Mouse (Mus musculus): ENCODE measurements around the gene C330007P06Rik.

C330007P06Rik gene

DNA sequence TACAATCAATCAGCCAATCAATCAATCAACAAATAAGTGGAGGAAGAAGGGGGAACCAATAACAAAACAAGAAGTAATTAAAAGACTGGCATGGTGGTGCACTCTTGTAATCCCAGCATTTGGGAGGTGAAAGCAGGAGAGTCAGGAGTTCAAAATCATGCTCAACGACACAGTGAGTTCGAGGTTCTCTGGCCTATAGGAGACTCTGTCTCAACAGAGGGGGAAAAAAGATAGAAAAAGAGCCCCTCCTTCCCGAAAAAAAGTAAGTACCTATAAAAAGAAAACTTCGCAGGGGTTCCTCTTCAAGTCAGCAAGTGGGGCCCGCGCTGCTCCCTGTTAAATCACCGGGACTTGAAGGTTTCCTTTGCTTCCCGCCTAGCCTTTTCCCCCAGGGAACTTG, at the start of gene C330007P06Rik, which contains the start of gene Ube2a:
Gene C330007P06Rik, minus strand, starts transcription at position 347 of the 400 bp plus-strand sequence.
Gene Ube2a, plus strand, starts transcription at position 136 of the 400 bp plus-strand sequence.
- no peak for DNase-seq

- DNase-seq, result no peak
Measured at GRCm38 (mm10) chrX:36921346-36921745, 47.4 kb upstream of the C330007P06Rik start.

DNA sequence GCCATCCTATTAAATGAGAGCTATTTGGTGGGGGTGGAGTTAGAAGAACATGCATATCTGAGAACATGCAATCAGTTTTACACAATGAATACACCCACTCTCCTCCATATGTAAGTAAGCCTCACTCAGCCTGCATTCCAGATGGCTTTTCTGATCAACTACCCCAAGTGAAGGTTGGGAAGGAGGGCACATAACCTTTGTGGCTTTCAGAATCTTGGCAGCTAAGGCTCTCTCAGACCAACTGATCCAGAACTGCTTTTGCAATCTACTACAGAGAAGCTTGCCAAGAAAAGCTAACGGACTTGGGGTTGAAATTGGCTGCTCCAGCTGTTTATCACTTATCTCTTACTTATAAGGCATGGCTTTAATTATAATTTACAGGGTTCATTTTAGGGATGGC, 43.8 kb upstream of the C330007P06Rik start:
- DNase-seq, result no peak

DNA sequence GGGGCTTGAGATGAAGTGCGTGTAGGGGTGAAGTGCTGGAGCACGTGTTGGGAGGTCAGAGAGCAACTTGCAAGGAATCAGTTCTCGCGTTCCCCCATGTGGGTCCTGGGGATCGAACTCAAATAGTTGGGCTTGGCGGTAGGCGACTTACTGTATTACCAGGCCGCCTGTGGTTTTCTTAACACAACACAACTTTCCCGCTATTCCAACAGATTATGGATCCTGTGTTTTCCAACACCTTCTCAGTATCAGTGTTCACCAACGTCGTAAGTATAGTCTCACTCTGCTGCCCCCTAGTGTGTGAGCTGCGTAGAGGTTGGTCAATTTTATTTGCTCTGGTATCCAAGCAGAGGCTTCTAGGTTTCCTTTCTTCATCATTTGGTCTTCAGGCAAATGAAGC, 37.4 kb upstream of the C330007P06Rik start:
- peak; percentile 73 for DNase-seq

DNA sequence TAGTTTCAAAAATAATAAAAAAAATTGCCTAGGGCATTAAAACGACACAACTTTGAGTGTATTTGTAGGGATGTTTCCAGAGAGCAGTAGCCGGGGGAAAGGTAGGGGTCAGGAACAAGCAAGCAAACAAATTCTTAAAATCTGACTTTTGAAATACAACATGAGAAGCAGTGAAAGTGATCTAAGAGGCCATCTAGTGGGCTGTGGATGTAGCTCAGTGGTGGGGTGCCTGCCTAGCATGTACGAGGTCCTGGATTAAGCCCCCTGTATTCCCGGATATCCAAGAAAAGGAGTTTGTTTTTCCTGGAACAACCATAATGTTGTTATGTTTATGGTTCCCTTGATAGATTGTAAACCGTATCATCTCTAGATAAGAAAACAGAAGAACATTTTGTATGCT, 32.6 kb upstream of the C330007P06Rik start:
- DNase-seq, result no peak

DNA sequence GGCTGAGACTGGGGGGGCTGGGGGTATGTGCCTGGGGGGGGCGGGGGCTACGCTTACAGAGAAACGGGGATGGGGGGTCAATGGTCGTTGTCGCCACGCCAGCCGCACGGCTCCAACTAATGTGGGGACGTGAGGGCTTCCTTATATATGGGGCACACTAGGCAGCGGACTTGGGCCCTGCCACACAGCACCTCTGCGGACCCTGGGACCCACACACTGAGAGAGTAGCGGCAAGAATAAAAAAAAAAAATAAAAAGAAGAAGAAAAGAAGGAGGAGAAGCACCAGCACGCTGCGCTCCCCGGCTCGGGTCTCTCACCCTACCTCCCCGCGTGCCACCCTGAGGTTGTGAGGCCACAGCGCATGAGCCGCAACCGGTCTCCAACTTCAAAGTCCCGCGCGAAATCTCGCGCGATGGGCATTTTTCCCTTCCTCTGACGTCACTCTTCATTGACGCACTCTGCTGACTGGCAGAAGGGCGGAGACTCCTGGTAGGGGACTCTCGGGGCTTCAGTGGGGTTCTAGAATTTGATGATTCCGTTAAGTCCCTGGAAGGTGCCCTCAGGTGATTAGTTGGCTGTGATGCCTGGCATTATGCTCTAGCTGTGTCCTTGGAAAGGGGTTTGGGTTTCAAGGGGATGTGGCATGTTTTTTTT, 29.3 kb upstream of the C330007P06Rik start:
- DNase-seq, result peak; percentile 91

DNA sequence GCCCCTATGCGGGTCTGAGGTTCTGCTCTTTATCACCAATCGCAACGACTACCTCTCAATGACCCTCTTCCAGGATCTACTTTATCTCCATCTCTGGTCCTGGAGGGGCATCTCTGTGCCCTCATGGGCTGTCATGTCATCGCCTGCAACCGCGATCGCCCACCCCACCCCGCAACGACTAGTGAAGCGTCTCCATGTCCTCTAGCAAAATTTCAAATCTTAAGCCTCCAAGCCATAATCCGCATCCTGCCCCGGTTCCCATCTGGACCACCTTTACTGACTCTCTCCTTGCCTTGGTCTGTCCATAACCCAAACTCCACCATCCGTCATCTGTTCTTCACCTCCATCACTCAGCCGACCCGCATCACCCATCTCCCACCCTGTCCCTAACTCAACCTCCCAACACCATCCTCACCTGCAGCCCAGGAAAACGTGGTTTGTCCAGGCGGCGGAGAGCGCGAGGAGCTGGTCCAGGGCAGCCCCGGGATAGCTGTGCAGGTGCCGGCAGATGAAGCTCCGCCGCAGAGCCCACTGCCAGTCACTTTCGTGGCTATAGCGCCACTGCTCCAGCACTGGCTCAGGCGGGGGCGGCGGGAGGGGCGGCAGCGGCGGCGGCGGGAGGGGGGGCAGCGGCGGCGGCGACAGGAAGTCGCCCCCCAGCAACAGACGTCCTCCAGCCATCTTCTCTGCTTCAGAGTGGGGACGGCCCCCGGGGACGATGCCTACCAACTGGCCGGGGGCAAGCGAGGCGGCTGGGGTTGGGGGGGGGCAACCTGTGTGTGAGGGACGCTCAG, 28.6 kb upstream of the C330007P06Rik start, which contains the start of gene Nkrf:
Gene Nkrf, minus strand, starts transcription at position 579 of the 794 bp plus-strand sequence.
- DNase-seq, result peak; percentile 66

- DNase-seq, result no peak
Measured at GRCm38 (mm10) chrX:36901655-36902054, 27.7 kb upstream of the C330007P06Rik start.

DNA sequence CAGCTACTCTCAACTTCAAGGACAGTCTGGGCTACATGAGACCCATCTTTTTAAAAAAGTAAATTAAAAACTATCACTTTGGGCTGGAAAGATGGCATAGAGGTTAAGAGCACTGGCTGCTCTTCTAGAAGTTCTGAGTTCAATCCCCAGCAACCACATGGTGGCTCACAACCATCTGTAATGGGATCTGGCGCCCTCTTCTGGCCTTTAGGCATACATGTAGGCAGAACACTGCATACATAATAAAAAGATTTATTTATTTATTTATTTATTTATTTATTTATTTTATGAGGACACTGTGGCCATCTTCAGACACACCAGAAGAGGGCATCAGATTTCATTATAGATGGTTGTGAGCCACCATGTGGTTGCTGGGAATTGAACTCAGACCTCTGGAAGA, 25.0 kb upstream of the C330007P06Rik start:
- DNase-seq, result peak; percentile 38

DNA sequence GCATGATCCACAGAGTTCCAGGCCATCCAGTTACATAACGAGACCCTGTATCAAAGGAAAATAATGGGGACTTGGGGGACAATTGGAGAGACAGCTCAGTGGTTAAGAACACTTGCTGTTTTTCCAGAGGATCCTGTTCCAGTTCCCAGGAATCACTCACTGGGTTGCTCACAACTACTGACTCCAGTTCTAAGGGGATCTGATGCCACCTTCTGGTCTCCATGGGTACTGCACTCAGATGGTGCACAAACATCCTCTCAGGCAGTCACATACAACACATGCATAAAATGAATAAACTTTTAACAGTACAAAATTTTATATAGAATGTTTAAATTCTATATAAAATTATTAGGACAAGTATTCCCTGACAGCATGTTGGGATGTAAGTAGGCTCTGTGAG, 10.8 kb upstream of the C330007P06Rik start:
- DNase-seq, result peak; percentile 57

GRCm38 (mm10) chrX:36874704-36875128, 805 bp upstream of the C330007P06Rik start:
- DNase-seq, result no peak

- peak; percentile 94 for DNase-seq
Measured at GRCm38 (mm10) chrX:36874178-36874696, 326 bp upstream of the C330007P06Rik start.

- DNase-seq, result no peak
Measured at GRCm38 (mm10) chrX:36870372-36870771, 3.5 kb downstream of the C330007P06Rik start.

DNA sequence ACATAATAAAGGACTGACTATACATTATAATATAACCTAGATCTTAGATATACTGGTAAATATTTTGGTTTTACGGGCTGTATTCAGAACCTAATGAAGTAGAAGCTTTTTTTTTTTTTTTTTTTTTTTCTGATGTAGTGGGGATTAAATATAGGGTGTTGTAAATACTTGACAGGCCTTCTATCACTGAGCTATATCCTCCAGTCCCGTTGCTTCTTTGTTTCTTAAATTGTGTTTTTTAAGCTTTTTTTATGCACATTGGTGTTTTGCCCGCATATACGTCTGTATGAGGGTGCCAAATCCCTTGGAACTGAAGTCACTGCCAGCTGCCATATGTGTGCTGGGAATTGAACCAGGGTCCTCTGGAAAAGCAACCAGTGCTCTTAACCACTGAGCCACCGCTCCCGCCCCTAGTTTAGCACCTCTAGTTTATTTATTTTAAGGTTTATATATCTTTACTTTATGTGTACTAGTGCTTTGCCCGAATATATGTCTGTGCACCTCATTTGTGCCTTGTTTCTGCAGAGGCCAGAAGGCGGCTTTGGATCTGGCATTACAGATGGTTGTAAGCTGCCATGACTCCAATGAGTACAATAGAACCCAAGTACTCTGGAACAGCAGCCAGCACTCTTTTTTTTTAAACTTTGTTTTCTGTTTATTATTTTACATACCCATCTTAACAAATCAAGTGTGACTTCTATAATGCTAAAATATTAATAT, 9.1 kb downstream of the C330007P06Rik start:
- peak; percentile 8 for DNase-seq

GRCm38 (mm10) chrX:36863766-36864608, 9.9 kb downstream of the C330007P06Rik start:
- peak; percentile 80 for DNase-seq

- no peak for DNase-seq
Measured at GRCm38 (mm10) chrX:36852631-36853030, 21.3 kb downstream of the C330007P06Rik start.

- DNase-seq, result no peak
Measured at GRCm38 (mm10) chrX:36847152-36847551, 26.8 kb downstream of the C330007P06Rik start.

GRCm38 (mm10) chrX:36843346-36843990, 30.4 kb downstream of the C330007P06Rik start:
- no peak for DNase-seq

GRCm38 (mm10) chrX:36841698-36842097, 32.2 kb downstream of the C330007P06Rik start:
- DNase-seq, result no peak

- DNase-seq, result no peak
Measured at GRCm38 (mm10) chrX:36839391-36839790, 34.5 kb downstream of the C330007P06Rik start.

DNA sequence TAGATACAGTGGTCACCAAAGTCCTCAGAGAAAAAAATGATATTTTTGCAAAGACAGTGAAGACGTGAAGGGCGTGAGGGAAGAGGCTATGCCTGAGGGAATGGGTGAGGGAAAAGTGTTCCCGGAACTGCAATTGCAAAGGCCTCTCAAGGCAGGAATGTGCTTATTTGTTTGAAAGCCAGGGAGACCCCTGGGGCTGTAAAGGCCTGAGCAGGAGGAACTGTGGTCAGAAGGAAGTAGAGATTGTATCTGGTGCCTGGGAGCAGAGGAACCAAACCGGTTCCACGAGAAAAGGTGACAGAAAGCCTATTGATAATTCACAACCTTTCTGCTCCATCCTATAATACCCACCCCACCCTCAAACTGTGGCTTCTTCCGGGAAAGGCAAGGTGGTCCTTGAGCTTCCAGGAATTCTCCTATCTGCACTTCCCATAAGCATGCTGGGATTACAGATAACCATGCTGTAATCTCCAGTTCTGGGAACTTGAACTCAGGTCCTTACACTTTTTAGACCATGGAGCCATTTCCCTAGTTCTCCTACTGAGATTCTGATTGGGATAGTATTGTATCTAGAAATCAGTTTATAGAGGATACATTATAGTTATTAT, 36.7 kb downstream of the C330007P06Rik start:
- no peak for DNase-seq
